Mouse (Mus musculus) forebrain, embryonic 16.5 days (tissue): Measurements from ENCODE around the gene Gjd3. TPM values are rescaled to one million over a fixed set of nuclear protein-coding genes. Genes with fewer than 3 reads are reported as not detected.
A peak's percentile ranks its signal among the peaks of the same experiment; 100 is the strongest.

ENCODE experiments used
- ATAC-seq: fragments of 200-750 bp; cut with Nextera tagmentation; 2 replicates; pipeline ENCODE4 v1.8.0; 2017; ENCODE audit warnings: mild to moderate bottlenecking, moderate library complexity
- H3K27ac ChIP-seq: fragments of 300-500 bp; sonication (generic); 2 replicates; pipeline ENCODE4 v1.5.1; 2014; ENCODE audit warnings: low read length, control low read depth
- H3K27me3 ChIP-seq: fragments of 300-500 bp; sonication (generic); replicated peaks from 2 replicates; pipeline ENCODE4 v1.6.1; 2014; ENCODE audit warnings: low read length; ENCODE audit not compliant: control insufficient read depth, insufficient read depth
- H3K36me3 ChIP-seq: fragments of 300-500 bp; sonication (generic); 2 replicates; pipeline ENCODE4 v1.6.1; 2014; ENCODE audit not compliant: control insufficient read depth, insufficient read depth
- H3K4me1 ChIP-seq: fragments of 300-500 bp; sonication (generic); replicated peaks from 2 replicates; pipeline ENCODE4 v1.6.1; 2014; ENCODE audit warnings: low read length; ENCODE audit not compliant: control insufficient read depth, insufficient read depth
- H3K4me2 ChIP-seq: fragments of 300-500 bp; sonication (generic); 2 replicates; pipeline ENCODE4 v1.6.1; 2014; ENCODE audit warnings: mild to moderate bottlenecking, low read length, control low read depth
- H3K4me3 ChIP-seq: fragments of 300-500 bp; sonication (generic); replicated peaks from 2 replicates; pipeline ENCODE4 v1.5.1; 2014; ENCODE audit warnings: mild to moderate bottlenecking, low read length, control low read depth
- H3K9ac ChIP-seq: fragments of 300-500 bp; sonication (generic); replicated peaks from 2 replicates; pipeline ENCODE4 v1.6.1; 2014; ENCODE audit warnings: low read depth, low read length, control low read depth
- H3K9me3 ChIP-seq: fragments of 300-500 bp; sonication (generic); 2 replicates; pipeline ENCODE4 v1.6.1; 2016; ENCODE audit warnings: low read length; ENCODE audit not compliant: control insufficient read depth
- WGBS: fragments of 180-500 bp; shearing (Covaris S2); extraction: QIAGEN DNeasy Blood & Tissue Kit; methylation state at CpG from one replicate; pipeline ENCODE4 v1.1.7; 2014; 5-methylcytosine and 5-hydroxymethylcytosine counted together
- polyA plus RNA-seq: library from polyadenylated mRNA; unstranded; fragments of >200 nt; fragmentation: Nextera tagmentation; extraction: Ambion mirVana; gene quantifications from 2 replicates; pipeline ENCODE4 v1.2.1, GENCODE M21; 2015

The Gjd3 gene
- 0.51 and 1.0 TPM in 2 replicates for polyA plus RNA-seq

DNA sequence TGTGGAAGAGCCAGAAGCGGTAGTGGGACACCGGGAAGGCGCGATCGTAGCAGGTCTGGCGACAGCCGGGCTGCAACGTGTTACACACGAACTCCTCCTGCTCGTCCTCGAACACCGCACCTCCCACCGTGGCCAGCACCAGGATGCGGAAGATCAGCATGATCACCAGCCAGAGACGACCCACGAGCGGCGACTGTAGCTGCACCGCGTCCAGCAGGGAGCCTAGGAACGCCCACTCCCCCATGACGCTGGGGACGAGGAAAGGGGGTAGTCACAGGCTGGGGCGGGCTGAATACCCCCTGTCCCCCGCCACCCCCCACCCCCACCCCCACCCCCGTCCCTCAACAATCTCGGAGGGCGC lies at the start of gene Gjd3:
Gjd3 (minus strand) TSS at position 244 of the 361 bp plus-strand sequence.
- ATAC-seq: no peak
- 2% methylated on average over 28 of the region's 28 CpGs for WGBS
- no peaks in the 10 kb centered on the region for H3K36me3 ChIP-seq
- H3K9me3 ChIP-seq: no peaks in the 10 kb centered on the region
- H3K27ac ChIP-seq: peak within 1 kb of the TSS; percentile 81
- H3K27me3 ChIP-seq: peaks cover 4% of the 10 kb centered on the region
- peak within 1 kb of the TSS; percentile 60 for H3K4me3 ChIP-seq
- peak within 1 kb of the TSS; percentile 66 for H3K9ac ChIP-seq
- H3K4me1 ChIP-seq: peaks cover 8% of the 10 kb centered on the region
- H3K4me2 ChIP-seq: peak within 1 kb of the TSS; percentile 74

DNA sequence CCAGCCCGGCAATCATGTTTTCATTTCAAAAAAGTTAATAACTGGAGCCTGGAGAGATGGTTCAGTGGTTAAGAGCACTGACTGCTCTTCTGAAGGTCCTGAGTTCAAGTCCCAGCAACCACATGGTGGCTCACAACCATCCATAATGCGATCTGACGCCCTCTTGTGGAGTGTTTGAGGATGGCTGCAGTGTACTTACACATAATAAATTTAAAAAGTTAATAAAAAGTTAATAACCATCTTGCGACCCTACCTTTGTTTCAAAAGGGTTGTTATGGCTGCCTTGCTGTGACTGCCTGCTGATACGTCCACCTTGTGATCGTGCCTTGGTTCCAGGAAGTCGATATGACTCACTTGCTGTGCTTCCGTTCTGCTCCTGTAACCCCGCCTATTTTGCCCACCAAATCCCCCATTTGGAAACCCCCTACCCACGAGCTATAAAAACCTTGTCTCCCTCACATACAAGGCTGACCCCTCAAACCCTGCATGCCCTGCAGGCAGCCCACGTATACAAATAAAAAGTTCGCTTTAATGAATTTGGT lies 44.2 kb upstream of the Gjd3 start:
- no peak for ATAC-seq
- Histone ChIP-seq H3K9me3 (no peaks in the 10 kb centered on the region), H3K27ac (no peak overlapping the region), H3K27me3 (no peaks in the 10 kb centered on the region), H3K9ac (no peak overlapping the region), H3K4me2 (no peak overlapping the region), H3K36me3 (no peaks in the 10 kb centered on the region), H3K4me1 (peaks cover 14% of the 10 kb centered on the region), H3K4me3 (no peak overlapping the region)
- 89% methylated on average over 12 of the region's 12 CpGs for WGBS

DNA sequence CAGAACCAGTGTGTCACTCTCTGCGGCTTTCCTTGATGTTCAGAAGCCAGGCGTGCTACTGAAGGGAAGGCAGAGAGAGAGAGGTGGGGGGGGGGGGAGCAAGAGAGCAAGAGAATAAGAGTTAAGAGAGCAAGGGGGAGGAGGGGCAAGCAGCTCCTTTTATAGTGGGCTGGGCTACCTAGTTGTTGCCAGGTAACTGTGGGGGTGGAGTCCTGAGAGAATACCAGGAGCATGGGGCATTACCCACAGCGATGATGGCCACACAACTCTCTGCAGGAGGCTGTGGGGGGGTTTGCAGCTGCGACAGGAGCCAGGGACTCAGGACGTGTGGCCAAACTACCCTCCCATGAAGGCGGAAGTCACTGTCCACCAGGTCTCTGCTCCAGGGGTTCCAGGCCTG lies 43.1 kb upstream of the Gjd3 start:
- Histone ChIP-seq H3K4me1 (peaks cover 14% of the 10 kb centered on the region), H3K9ac (no peak overlapping the region), H3K4me3 (no peak overlapping the region), H3K27me3 (no peaks in the 10 kb centered on the region), H3K27ac (no peak overlapping the region), H3K36me3 (no peaks in the 10 kb centered on the region), H3K4me2 (no peak overlapping the region), H3K9me3 (no peaks in the 10 kb centered on the region)
- 85% methylated on average over 6 of the region's 6 CpGs for WGBS
- ATAC-seq: no peak

DNA sequence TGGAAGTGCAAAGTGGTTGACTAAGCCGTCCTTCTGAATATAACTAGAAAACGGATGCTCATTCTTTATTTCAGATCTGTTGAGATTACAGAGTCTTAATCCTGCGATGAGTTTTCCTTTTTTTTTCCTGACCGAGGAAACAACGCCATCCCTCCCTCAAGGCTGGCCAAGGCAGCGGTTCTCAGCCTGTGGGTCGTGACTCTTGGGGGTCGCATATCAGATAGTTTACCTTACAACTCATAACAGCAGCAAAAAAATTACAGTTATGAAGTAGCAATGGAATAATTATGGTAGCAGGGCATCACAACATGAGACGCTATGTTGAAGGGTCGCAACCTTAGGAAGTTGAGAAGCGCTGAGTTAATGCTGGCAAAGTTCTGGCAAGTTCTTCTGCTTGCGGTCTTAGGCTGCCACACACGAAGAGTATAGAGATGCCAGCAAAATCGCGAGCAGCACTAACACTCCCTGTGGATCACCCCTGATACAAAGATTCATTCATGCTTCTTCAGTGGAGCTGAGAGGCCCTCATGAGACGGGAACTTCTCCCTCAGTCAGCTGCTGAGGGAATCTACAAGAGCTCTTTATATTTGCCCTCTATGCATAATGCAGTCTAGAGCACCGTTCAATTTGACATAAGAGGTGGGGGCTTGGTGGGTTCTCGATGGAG lies 41.8 kb upstream of the Gjd3 start:
- ATAC-seq: 0 out of 2 replicates have a peak, but pooled peaks have one; percentile 1
- 0 out of 2 replicates have a peak overlapping the region, but pooled peaks have one; percentile 33 for H3K9ac ChIP-seq

DNA sequence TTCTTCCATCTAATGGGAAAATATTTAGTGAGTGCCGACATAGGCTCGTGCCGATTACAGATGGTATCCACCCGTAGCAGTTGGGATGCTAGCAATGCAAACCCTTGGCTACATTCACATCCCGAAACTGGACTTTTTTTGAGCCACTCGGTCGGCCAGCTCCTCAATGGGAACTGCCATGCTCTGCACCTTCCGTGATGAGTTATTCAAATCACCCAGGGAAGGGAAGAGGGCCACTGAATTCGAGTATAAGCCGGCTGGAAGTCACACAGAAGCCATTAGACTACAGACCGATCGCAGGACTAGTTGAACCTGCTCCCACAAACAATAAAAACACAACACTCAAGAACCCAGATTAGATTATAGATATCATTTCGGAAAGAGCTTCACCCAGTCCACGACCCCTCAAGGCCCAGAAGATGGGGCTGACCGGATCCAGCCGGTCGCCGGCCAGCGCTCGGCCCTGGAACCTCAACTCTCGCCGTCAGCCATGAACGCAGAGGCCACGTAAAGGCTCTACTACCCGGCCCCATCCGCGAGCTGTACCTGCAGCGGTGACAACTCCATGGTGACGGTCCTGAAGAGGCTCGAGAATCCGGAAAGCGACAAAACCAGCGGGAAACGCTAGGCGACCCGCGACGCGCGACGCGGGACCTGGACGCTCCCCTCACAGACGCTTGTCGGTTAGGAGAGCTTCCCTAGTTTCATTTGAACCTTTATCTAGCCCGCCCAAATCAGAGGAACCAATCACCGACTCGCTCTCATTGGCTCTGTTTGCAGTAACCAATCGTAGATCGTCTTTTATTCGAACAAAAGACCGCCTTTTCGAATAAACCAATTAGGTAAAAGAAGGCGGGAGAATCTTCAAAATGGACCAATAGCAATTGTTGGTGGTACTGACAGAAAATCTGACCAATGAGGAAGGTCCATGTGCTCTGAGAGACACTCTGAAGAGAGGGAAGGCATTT lies 41.0 kb upstream of the Gjd3 start, which contains the start of gene Top2a:
Top2a (minus strand) TSS at position 690 of the 968 bp plus-strand sequence.
- ATAC-seq: peak; percentile 97
- no peaks in the 10 kb centered on the region for H3K9me3 ChIP-seq
- under 1% methylated on average over 54 of the region's 54 CpGs for WGBS
- H3K4me3 ChIP-seq: peak within 1 kb of the TSS; percentile 55
- H3K27ac ChIP-seq: peak within 1 kb of the TSS; percentile 7; the same call in 1 of the 2 replicates
- no peaks in the 10 kb centered on the region for H3K27me3 ChIP-seq
- peaks cover 14% of the 10 kb centered on the region for H3K4me1 ChIP-seq
- H3K9ac ChIP-seq: peak within 1 kb of the TSS; percentile 46
- H3K36me3 ChIP-seq: no peaks in the 10 kb centered on the region
- peak within 1 kb of the TSS; percentile 57 for H3K4me2 ChIP-seq

More for the DNA sequence above, 41.8 kb upstream of the Gjd3 start:
- Histone ChIP-seq H3K9me3 (no peaks in the 10 kb centered on the region), H3K36me3 (no peaks in the 10 kb centered on the region), H3K4me3 (peak overlapping the region; percentile 49), H3K27me3 (no peaks in the 10 kb centered on the region), H3K27ac (peak overlapping the region; percentile 7; the same call in 1 of the 2 replicates), H3K4me2 (peak overlapping the region; percentile 50), H3K4me1 (peaks cover 14% of the 10 kb centered on the region)
- WGBS: 47% methylated on average over 18 of the region's 18 CpGs

DNA sequence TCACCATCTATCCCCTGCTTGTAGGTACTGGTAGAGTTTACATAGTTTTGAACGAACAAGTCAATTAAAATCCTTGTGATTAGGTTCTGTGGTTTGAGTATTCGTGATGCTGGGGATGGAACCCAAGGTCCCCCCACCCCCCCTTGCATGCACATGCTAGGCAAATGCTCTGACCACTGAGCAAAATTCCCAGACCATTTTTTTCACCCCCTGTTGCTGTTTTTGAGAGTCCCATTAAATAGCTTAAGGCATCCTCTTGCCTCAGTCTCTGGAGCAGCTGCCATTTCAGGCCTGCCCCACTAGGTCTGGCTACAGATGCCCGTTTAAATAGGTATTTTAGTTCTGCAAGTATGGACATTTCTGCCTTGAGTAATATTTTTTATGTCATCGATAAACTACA lies 40.3 kb upstream of the Gjd3 start:
- no peak for ATAC-seq
- no peaks in the 10 kb centered on the region for H3K36me3 ChIP-seq
- peak overlapping the region; percentile 18 for H3K9ac ChIP-seq
- H3K4me3 ChIP-seq: peak overlapping the region; percentile 55
- H3K4me2 ChIP-seq: peak overlapping the region; percentile 57
- peaks cover 14% of the 10 kb centered on the region for H3K4me1 ChIP-seq
- H3K27me3 ChIP-seq: no peaks in the 10 kb centered on the region
- H3K9me3 ChIP-seq: no peaks in the 10 kb centered on the region
- no peak overlapping the region for H3K27ac ChIP-seq
- 3% methylated on average over 4 of the region's 4 CpGs for WGBS

DNA sequence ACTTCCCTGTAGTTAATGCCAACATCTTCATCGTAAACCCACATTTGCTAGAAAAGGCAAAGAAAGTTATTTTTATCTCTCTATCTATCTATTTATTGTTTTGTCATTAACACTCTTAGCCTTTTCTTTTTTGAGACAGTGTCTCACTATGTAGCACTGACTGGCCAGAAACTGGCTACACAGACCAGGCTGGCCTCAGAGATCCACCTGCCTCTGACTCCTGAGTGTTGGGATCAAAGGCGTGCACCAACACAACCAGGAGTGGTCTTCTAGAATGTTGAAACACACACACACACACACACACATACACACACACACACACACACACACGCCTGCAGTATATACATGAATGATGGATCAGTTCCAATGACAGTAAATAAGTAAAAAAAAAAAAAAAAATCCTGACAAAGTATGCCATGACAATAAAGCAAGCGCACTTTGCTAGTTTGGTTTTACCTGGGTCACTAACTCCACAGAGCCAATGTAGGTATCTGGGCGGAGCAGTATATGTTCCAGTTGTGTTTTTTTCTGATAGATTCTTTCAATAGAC lies 39.6 kb upstream of the Gjd3 start:
- Histone ChIP-seq H3K27me3 (no peaks in the 10 kb centered on the region), H3K9me3 (no peaks in the 10 kb centered on the region), H3K4me2 (peak overlapping the region; percentile 57), H3K4me3 (peak overlapping the region; percentile 55), H3K4me1 (peaks cover 14% of the 10 kb centered on the region), H3K27ac (no peak overlapping the region), H3K9ac (no peak overlapping the region), H3K36me3 (no peaks in the 10 kb centered on the region)
- 71% methylated on average over 5 of the region's 5 CpGs for WGBS
- no peak for ATAC-seq

DNA sequence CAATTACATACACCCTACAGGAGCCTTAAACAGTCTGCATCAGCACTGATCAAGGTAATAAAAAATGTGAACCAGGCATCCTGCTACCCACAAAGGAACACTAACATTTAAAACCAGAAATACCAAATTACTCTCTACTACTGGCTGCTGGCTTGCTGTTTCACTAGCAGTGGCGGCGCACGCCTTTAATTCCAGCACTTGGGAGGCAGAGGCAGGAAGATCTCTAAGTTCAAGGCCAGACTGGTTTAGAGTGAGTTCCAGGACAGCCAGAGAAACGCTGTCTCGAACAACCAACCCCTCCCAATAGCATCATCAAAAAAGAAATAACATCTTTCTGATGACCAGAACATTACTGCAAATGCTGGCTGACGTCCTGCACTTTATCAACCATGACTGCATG lies 37.0 kb upstream of the Gjd3 start:
- Histone ChIP-seq H3K27ac (no peak overlapping the region), H3K9ac (no peak overlapping the region), H3K4me1 (peaks cover 13% of the 10 kb centered on the region), H3K27me3 (no peaks in the 10 kb centered on the region), H3K36me3 (no peaks in the 10 kb centered on the region), H3K4me3 (no peak overlapping the region), H3K4me2 (no peak overlapping the region), H3K9me3 (no peaks in the 10 kb centered on the region)
- ATAC-seq: no peak
- 97% methylated on average over 6 of the region's 6 CpGs for whole genome bisulfite sequencing

DNA sequence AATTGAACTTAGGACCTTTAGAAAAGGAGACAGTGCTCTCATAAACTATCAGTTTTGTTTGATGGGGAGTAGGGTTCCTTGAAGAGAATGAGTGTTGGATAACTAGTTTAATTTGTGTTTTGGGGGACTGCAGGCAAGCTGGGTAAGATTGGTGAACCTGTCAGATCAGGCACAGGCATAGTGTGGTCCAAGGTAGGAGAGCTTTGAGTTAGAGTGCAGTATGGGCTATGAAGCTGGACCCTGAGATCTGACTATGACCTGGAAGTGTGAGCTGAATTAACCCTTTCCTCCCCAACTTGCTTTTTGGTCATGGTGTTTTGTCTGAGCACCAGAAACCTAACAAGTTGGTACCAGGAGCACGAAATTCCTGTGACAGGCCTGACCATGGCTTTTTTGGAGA lies 31.0 kb upstream of the Gjd3 start:
- Histone ChIP-seq H3K4me1 (no peaks in the 10 kb centered on the region), H3K4me2 (no peak overlapping the region), H3K9me3 (no peaks in the 10 kb centered on the region), H3K27me3 (no peaks in the 10 kb centered on the region), H3K4me3 (no peak overlapping the region), H3K9ac (no peak overlapping the region), H3K27ac (no peak overlapping the region), H3K36me3 (0 out of 2 replicates have a peak, but pooled peaks cover 6% of the 10 kb centered on the region)
- no peak for ATAC-seq
- 97% methylated on average over 1 of the region's 1 CpGs for WGBS
